Comparison of ENCODE assay signal across 22 mouse cellular contexts in the genomic region with DNA sequence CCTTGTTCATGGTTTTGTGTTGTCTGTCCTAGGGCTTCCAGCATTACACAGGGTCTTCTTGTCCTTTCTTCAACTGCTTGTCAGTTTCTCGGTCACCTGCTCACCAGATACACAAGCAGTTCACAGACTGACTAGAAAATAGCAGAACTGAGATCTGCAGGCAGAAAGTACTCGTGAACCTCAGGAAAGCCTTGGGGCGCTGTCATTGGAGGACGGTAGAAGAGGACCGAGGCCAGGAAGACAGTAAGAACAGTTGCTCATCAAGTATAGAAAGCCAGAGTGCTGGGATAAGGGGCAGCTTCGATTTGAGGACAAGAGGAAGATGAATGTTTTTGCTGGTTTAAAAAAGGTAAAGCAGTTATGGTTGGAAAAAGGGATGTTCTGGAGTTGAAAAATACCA.
"Had no signal": no experiment of that assay in that cellular context is flagged by ENCODE, and none has a peak within 500 bp of the region (broad histone marks: within the 10 kb centered on the region; RNA-seq: fewer than 3 reads in every experiment).

No protein-coding gene starts in this region.

- H3K36me3 ChIP-seq: limb, embryonic 10.5 days; limb, embryonic 13.5 days; liver, embryonic 12.5 days; liver, embryonic 15.5 days; lung, embryonic 15.5 days; midbrain, embryonic 10.5 days; midbrain, embryonic 13.5 days; neural tube, embryonic 13.5 days had no signal

- H3K4me3 ChIP-seq: layer of hippocampus, adult 2 months; limb, embryonic 10.5 days; limb, embryonic 13.5 days; liver, embryonic 12.5 days; liver, embryonic 15.5 days; lung, embryonic 15.5 days; megakaryocyte, embryonic 14.5 days; midbrain, embryonic 10.5 days; midbrain, embryonic 13.5 days; myocyte; neural tube, embryonic 13.5 days had no signal

- H3K27ac ChIP-seq: kidney, postnatal 0 days; layer of hippocampus, adult 2 months; limb, embryonic 10.5 days; limb, embryonic 13.5 days; liver, embryonic 12.5 days; liver, embryonic 15.5 days; lung, embryonic 15.5 days; midbrain, embryonic 10.5 days; midbrain, embryonic 13.5 days; neural tube, embryonic 13.5 days had no signal

- H3K4me1 ChIP-seq: liver, embryonic 12.5 days; liver, embryonic 15.5 days; midbrain, embryonic 10.5 days had no signal

- H3K27me3 ChIP-seq: limb, embryonic 13.5 days; liver, embryonic 15.5 days; lung, embryonic 15.5 days; midbrain, embryonic 13.5 days; neural tube, embryonic 13.5 days had no signal

- ATAC-seq: liver, embryonic 12.5 days; midbrain, embryonic 13.5 days; midbrain, embryonic 16.5 days had no signal

- DNase-seq: layer of hippocampus, adult 9-11 months; liver; lung, adult 18-20 months; lung, postnatal 10 days; lung, postnatal 36 days; right cerebral cortex, postnatal 4 days; spleen, adult 18-20 months; thymus, adult 18-20 months; thymus, postnatal 36 days had no signal

- H3K9ac ChIP-seq: limb, embryonic 13.5 days; liver, embryonic 12.5 days; liver, embryonic 15.5 days; lung, embryonic 15.5 days; midbrain, embryonic 13.5 days; neural tube, embryonic 13.5 days had no signal

- H3K9me3 ChIP-seq: limb, embryonic 10.5 days; limb, embryonic 13.5 days; liver, embryonic 12.5 days; liver, embryonic 15.5 days; lung, embryonic 15.5 days; midbrain, embryonic 10.5 days; midbrain, embryonic 13.5 days; neural tube, embryonic 13.5 days had no signal

- H3K4me2 ChIP-seq: limb, embryonic 13.5 days; liver, embryonic 12.5 days; liver, embryonic 15.5 days; lung, embryonic 15.5 days; midbrain, embryonic 13.5 days; neural tube, embryonic 13.5 days had no signal
